Mouse (Mus musculus): ENCODE measurements at regions not wholly inside any gene's neighbourhood (a gene's known extent, or its start where the extent isn't known, plus 50 kb on each side); places are given as distances from the start of the nearest gene placed in this dataset.

- CTCF ChIA-PET, result interaction anchor here (0.6 kb wide), 1 partner anchor 228 kb away, joined by 3 read pairs; no protein-coding TSS in a partner anchor
These were observed 68.0 kb upstream of the Ppm1b start for GRCm38 (mm10) chr17:84888525-84888924.

GRCm38 (mm10) chr17:84890871-84891599, 65.5 kb upstream of the Ppm1b start:
- CTCF ChIA-PET, result no interaction called here

- CTCF ChIA-PET, result no interaction called here
These were observed 63.1 kb upstream of the Ppm1b start for GRCm38 (mm10) chr17:84893273-84894033.

- CTCF ChIA-PET, result no interaction called here
These were observed 61.0 kb upstream of the Ppm1b start for GRCm38 (mm10) chr17:84895526-84895925.

GRCm38 (mm10) chr17:84896572-84896971, 60.0 kb upstream of the Ppm1b start:
- CTCF ChIA-PET, result no interaction called here

- CTCF ChIA-PET, result no interaction called here
These were observed 58.1 kb upstream of the Ppm1b start for GRCm38 (mm10) chr17:84898407-84898806.

- CTCF ChIA-PET, result no interaction called here
These were observed 52.8 kb upstream of the Ppm1b start for GRCm38 (mm10) chr17:84903625-84904337.
